Mouse (Mus musculus): Measurements from ENCODE around the gene Gtf3c5.

Gene Gtf3c5

GRCm38 (mm10) chr2:28536166-28536565 is 47.4 kb downstream of the Gtf3c5 start:
- ChIA-PET CTCF (interaction anchor here (0.6 to 2.3 kb wide), 12 partner anchors 9 to 1515 kb away, joined by 3 to 8 read pairs (median 4); partner anchors contain the start of gene Gtf3c5 (in 1 of the 4)), POLR2A (interaction anchor here in 3 of 4 experiments (0.6 to 3.0 kb wide), 14 partner anchors 8 to 468 kb away, joined by 3 to 16 read pairs (median 4); partner anchors contain the start of gene Gtf3c5 (in 1 of the 3))

DNA sequence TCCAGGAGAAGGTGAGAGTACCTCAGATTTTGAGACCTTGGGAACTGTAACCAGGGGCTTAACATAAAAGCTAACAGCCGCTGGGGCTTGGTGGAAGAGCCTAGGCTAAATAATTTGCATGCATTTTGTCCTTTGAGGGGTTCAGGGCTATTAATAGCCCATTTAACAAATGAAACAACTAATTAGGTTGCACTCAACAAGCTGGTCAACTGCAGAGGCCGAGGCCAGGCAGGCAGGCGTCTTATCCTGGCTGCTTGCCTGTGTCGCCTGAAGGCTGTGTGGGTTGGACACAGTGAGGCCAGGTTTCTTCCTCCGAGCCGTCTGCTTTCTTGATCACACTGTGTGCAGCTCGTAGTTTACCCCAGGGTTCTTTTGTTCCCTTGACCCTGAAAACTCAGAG is 47.9 kb downstream of the Gtf3c5 start:
- POLR2A ChIA-PET: interaction anchor here in 3 of 4 experiments (0.6 to 3.0 kb wide), 12 partner anchors 10 to 520 kb away, joined by 3 to 16 read pairs (median 3); no protein-coding TSS in a partner anchor
- CTCF ChIA-PET: interaction anchor here in 3 of 4 experiments (0.6 to 2.3 kb wide), 12 partner anchors 9 to 716 kb away, joined by 3 to 8 read pairs (median 4); partner anchors contain the start of gene Gtf3c5 (in 1 of the 3)

GRCm38 (mm10) chr2:28535263-28535540 is 48.3 kb downstream of the Gtf3c5 start:
- POLR2A ChIA-PET: interaction anchor here in 3 of 4 experiments (0.6 to 3.0 kb wide), 12 partner anchors 9 to 519 kb away, joined by 3 to 16 read pairs (median 3); partner anchors contain the start of gene Ralgds (in 1 of the 3)

GRCm38 (mm10) chr2:28534436-28535262 is 48.9 kb downstream of the Gtf3c5 start:
- CTCF ChIA-PET: interaction anchor here in 3 of 4 experiments (0.7 to 1.6 kb wide), 8 partner anchors 8 to 49 kb away, joined by 3 to 7 read pairs (median 3); partner anchors contain the start of gene Gtf3c5 (in 1 of the 3)
- POLR2A ChIA-PET: interaction anchor here in 3 of 4 experiments (0.7 to 3.0 kb wide), 7 partner anchors 9 to 22 kb away, joined by 3 to 16 read pairs (median 6); partner anchors contain the start of gene Ralgds (in 1 of the 3)

More at GRCm38 (mm10) chr2:28535263-28535540, 48.3 kb downstream of the Gtf3c5 start:
- CTCF ChIA-PET: interaction anchor here in 3 of 4 experiments (0.7 to 1.6 kb wide), 8 partner anchors 8 to 161 kb away, joined by 3 to 7 read pairs (median 3); partner anchors contain the start of gene Gtf3c5 (in 1 of the 3)

DNA sequence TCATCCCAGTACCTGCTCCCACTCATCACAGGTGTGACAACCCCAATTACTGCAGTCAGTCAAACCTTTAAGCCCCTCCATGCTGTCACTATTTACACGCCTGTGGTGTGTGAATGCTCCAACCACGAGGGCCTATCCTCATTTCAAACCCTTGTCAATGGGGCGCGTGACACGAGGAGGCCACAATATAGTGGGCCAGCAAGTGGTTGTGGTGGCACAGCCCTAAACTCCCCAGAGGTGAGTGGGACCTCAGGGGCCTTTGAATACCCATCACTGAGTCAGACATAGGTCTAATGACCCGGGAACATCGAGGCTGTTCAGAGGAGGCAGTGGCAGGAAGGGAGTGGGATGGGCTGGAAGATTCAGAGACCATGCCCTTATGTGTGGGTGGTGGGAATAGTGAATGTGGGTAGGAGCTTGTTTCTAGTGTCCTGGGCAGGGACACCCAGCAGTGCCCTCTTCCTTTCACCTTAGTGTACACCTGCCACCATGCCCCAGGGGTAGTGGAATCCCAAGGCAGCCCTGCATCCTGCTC is 49.6 kb downstream of the Gtf3c5 start:
- ChIA-PET CTCF (interaction anchor here in 3 of 4 experiments (0.6 to 1.6 kb wide), 15 partner anchors 14 to 65 kb away, joined by 3 to 10 read pairs (median 3); partner anchors contain the start of genes Gm10134 (in 1 of the 3) and Gtf3c5 (in 1 of the 3)), POLR2A (interaction anchor here in 3 of 4 experiments (0.5 to 3.0 kb wide), 14 partner anchors 8 to 68 kb away, joined by 3 to 13 read pairs (median 6); partner anchors contain the start of genes 1700007K13Rik (in 2 of the 3), Gm10134 (in 1 of the 3), Gtf3c5 (in 1 of the 3) and Ralgds (in 1 of the 3))

DNA sequence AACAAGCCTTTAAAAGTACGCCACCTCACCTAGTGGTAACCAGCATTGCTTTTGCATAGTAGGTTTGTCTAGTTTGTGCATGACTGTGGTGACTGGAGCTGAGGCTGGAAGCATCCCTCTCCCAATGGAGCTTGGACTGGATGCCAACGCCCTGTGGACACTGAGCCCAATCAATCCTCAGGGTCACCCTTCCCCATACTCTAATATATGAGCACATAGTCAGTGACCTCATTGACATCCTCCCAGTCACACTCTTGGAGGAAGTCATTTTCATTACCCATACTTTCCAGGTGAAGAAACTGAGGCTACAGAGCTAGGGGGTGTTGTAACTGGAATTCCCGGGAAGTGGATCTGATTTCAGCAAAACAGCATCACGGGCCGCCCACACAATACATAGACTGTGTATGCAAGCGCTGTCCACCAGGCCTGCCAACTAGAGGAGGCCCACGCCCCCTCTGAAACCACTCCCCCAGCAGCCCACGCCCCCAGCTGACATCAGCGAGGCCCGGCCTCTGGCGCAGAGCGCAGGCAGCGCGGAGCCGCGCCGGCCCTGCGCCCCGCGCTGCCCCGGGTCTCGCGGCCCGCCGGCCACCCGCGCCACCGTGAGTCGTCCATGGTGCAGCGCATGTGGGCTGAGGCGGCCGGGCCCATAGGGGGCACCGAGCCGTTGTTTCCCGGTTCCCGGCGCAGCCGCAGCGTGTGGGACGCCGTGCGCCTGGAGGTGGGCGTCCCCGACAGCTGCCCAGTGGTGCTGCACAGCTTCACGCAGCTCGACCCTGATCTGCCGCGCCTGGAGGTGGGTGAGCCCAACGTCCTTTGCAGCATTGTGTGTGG is 50.4 kb downstream of the Gtf3c5 start:
- POLR2A ChIA-PET: interaction anchor here (0.5 to 3.0 kb wide), 18 partner anchors 7 to 315 kb away, joined by 3 to 13 read pairs (median 4); partner anchors contain the start of genes 1700007K13Rik (in 2 of the 4), Gm10134 (in 1 of the 4), Gtf3c5 (in 1 of the 4) and Ralgds (in 1 of the 4)
- CTCF ChIA-PET: interaction anchor here (0.6 to 1.6 kb wide), 13 partner anchors 14 to 66 kb away, joined by 3 to 10 read pairs (median 4); partner anchors contain the start of gene Gm10134 (in 1 of the 4)

- ChIA-PET CTCF (interaction anchor here in 1 of 4 experiments (1.2 kb wide), 1 partner anchor 77 kb away, joined by 3 read pairs; no protein-coding TSS in a partner anchor), POLR2A (interaction anchor here in 1 of 4 experiments (0.9 to 2.0 kb wide), 2 partner anchors 8 to 13 kb away, joined by 4 to 11 read pairs; no protein-coding TSS in a partner anchor)
These were observed 53.2 kb downstream of the Gtf3c5 start for GRCm38 (mm10) chr2:28530311-28530710.

GRCm38 (mm10) chr2:28529856-28530255 is 53.7 kb downstream of the Gtf3c5 start:
- POLR2A ChIA-PET: interaction anchor here in 2 of 4 experiments (0.9 to 3.5 kb wide), 3 partner anchors 12 to 23 kb away, joined by 4 to 15 read pairs (median 11); no protein-coding TSS in a partner anchor
- CTCF ChIA-PET: interaction anchor here in 1 of 4 experiments (0.5 to 1.3 kb wide), 3 partner anchors 12 to 717 kb away, joined by 3 to 6 read pairs (median 3); no protein-coding TSS in a partner anchor

- ChIA-PET POLR2A (interaction anchor here in 3 of 4 experiments (0.5 to 3.5 kb wide), 13 partner anchors 8 to 444 kb away, joined by 3 to 15 read pairs (median 3); no protein-coding TSS in a partner anchor), CTCF (interaction anchor here in 3 of 4 experiments (0.8 to 4.7 kb wide), 4 partner anchors 11 to 88 kb away, joined by 3 to 51 read pairs (median 15); no protein-coding TSS in a partner anchor)
These were observed 55.2 kb downstream of the Gtf3c5 start for GRCm38 (mm10) chr2:28528354-28528730.

GRCm38 (mm10) chr2:28527436-28528353 is 55.9 kb downstream of the Gtf3c5 start:
- ChIA-PET POLR2A (interaction anchor here in 3 of 4 experiments (0.5 to 3.5 kb wide), 13 partner anchors 9 to 444 kb away, joined by 3 to 15 read pairs (median 3); partner anchors contain the start of gene Ralgds (in 1 of the 3)), CTCF (interaction anchor here (0.5 to 4.7 kb wide), 10 partner anchors 8 to 390 kb away, joined by 3 to 51 read pairs (median 6); partner anchors contain the start of gene Gtf3c5 (in 1 of the 4))

GRCm38 (mm10) chr2:28525943-28526876 is 57.3 kb downstream of the Gtf3c5 start:
- ChIA-PET CTCF (interaction anchor here (0.7 to 4.7 kb wide), 16 partner anchors 9 to 151 kb away, joined by 3 to 51 read pairs (median 5); partner anchors contain the start of genes Gm10134 (in 1 of the 4), Gtf3c5 (in 1 of the 4) and Ralgds (in 1 of the 4)), POLR2A (interaction anchor here (0.5 to 3.8 kb wide), 34 partner anchors 7 to 319 kb away, joined by 3 to 16 read pairs (median 4); partner anchors contain the start of genes Gtf3c5 (in 3 of the 4), Tsc1 (in 2 of the 4), 1700007K13Rik (in 1 of the 4) and Gbgt1 (in 1 of the 4))

- ChIA-PET CTCF (interaction anchor here (0.7 to 4.7 kb wide), 15 partner anchors 8 to 150 kb away, joined by 3 to 51 read pairs (median 5); partner anchors contain the start of genes Gm10134 (in 1 of the 4), Gtf3c5 (in 1 of the 4) and Ralgds (in 1 of the 4)), POLR2A (interaction anchor here (0.5 to 3.8 kb wide), 37 partner anchors 8 to 319 kb away, joined by 3 to 16 read pairs (median 4); partner anchors contain the start of genes Gtf3c5 (in 3 of the 4), Ralgds (in 3 of the 4), Tsc1 (in 2 of the 4) and 1700007K13Rik (in 1 of the 4))
These were observed 58.2 kb downstream of the Gtf3c5 start for GRCm38 (mm10) chr2:28525219-28525942.

GRCm38 (mm10) chr2:28524406-28524805 is 59.1 kb downstream of the Gtf3c5 start:
- ChIA-PET CTCF (interaction anchor here in 2 of 4 experiments (1.2 to 3.9 kb wide), 3 partner anchors 7 to 23 kb away, joined by 3 to 51 read pairs (median 21); partner anchors contain the start of gene Ralgds (in 1 of the 2)), POLR2A (interaction anchor here in 2 of 4 experiments (1.2 to 3.8 kb wide), 10 partner anchors 9 to 58 kb away, joined by 4 to 16 read pairs (median 6); partner anchors contain the start of genes Gbgt1 (in 1 of the 2), Gtf3c5 (in 1 of the 2) and Ralgds (in 1 of the 2))

Data from embryonic stem cell, embryonic (primary cell).